Mouse (Mus musculus): ENCODE results near the gene Ptgfrn.

- TF ChIP-seq MAFK (IDR thresholded peaks at IDR 0.05; ENCODE audit: insufficient read depth, low read depth, low read length) = no peak
- TF ChIP-seq HCFC1 (IDR thresholded peaks at IDR 0.05; ENCODE audit: borderline replicate concordance, insufficient read depth, low read length) = no peak
Measured at GRCm38 (mm10) chr3:101026741-101027140, 83.3 kb downstream of the Ptgfrn start.

Measured in ES-E14 (cell line).